Mouse (Mus musculus): Measurements from ENCODE around the gene Git2. TPM values are rescaled to one million over a fixed set of nuclear protein-coding genes. Genes with fewer than 3 reads are reported as not detected.

Gene Git2
- total and polyA plus RNA-seq, 3 experiments = 24.0 to 71.7 (median 64.9) TPM

Other genes starting within 250 kb of the Git2 start
- gene Fam222a, start 207.5 kb downstream of the Git2 start, total RNA-seq (2012; rRNA removed) = 0.23 and 0.27 TPM in 2 replicates
- gene Fam222a, start 207.5 kb downstream of the Git2 start, polyA plus RNA-seq (2012; ENCODE audit: insufficient read depth in 1 of 2, insufficient read length in 2 of 2, low read depth in 1 of 2, low replicate concordance in 2 of 2, missing spikeins in 1 of 2) = under 1 TPM in 1 of 2 experiments, not detected in 1; 0.70 TPM
- gene Trpv4, start 117.1 kb downstream of the Git2 start, total RNA-seq (2012; rRNA removed) = not detected in 2 replicates
- under 1 TPM in 1 of 2 experiments, not detected in 1; 0.29 TPM for gene Trpv4, start 117.1 kb downstream of the Git2 start, polyA plus RNA-seq (2012; ENCODE audit: insufficient read depth in 1 of 2, insufficient read length in 2 of 2, low read depth in 1 of 2, low replicate concordance in 2 of 2, missing spikeins in 1 of 2)
- 18.3 and 18.8 TPM in 2 replicates for gene Gltp, start 84.5 kb downstream of the Git2 start, total RNA-seq (2012; rRNA removed)
- 100 to 1,000 TPM in 1 of 2 experiments, 10 to 100 TPM in 1; 67.2 to 211 TPM for gene Gltp, start 84.5 kb downstream of the Git2 start, polyA plus RNA-seq (2012; ENCODE audit: insufficient read depth in 1 of 2, insufficient read length in 2 of 2, low read depth in 1 of 2, low replicate concordance in 2 of 2, missing spikeins in 1 of 2)
- gene Tchp, start 67.8 kb downstream of the Git2 start, total RNA-seq (2012; rRNA removed) = 10.4 and 13.6 TPM in 2 replicates
- gene Tchp, start 67.8 kb downstream of the Git2 start, polyA plus RNA-seq (2012; ENCODE audit: insufficient read depth in 1 of 2, insufficient read length in 2 of 2, low read depth in 1 of 2, low replicate concordance in 2 of 2, missing spikeins in 1 of 2) = 10 to 100 TPM in 1 of 2 experiments, not detected in 1; 21.1 TPM
- gene Ankrd13a, start 840 bp downstream of the Git2 start, total RNA-seq (2012; rRNA removed) = 140 and 180 TPM in 2 replicates
- 100 to 1,000 TPM; 110 to 184 TPM for gene Ankrd13a, start 840 bp downstream of the Git2 start, polyA plus RNA-seq (2012; ENCODE audit: insufficient read depth in 1 of 2, insufficient read length in 2 of 2, low read depth in 1 of 2, low replicate concordance in 2 of 2, missing spikeins in 1 of 2)
- gene 1500011B03Rik, start 48.0 kb upstream of the Git2 start, total RNA-seq (2012; rRNA removed) = 47.7 and 56.0 TPM in 2 replicates
- 10 to 100 TPM in 1 of 2 experiments, not detected in 1; 75.2 TPM for gene 1500011B03Rik, start 48.0 kb upstream of the Git2 start, polyA plus RNA-seq (2012; ENCODE audit: insufficient read depth in 1 of 2, insufficient read length in 2 of 2, low read depth in 1 of 2, low replicate concordance in 2 of 2, missing spikeins in 1 of 2)
- gene 4930519G04Rik, start 78.1 kb upstream of the Git2 start, total RNA-seq (2012; rRNA removed) = not detected in 2 replicates
- gene 4930519G04Rik, start 78.1 kb upstream of the Git2 start, polyA plus RNA-seq (2012; ENCODE audit: insufficient read depth in 1 of 2, insufficient read length in 2 of 2, low read depth in 1 of 2, low replicate concordance in 2 of 2, missing spikeins in 1 of 2) = not detected
- not detected in 2 replicates for gene Gm9936, start 83.2 kb upstream of the Git2 start, total RNA-seq (2012; rRNA removed)
- not detected for gene Gm9936, start 83.2 kb upstream of the Git2 start, polyA plus RNA-seq (2012; ENCODE audit: insufficient read depth in 1 of 2, insufficient read length in 2 of 2, low read depth in 1 of 2, low replicate concordance in 2 of 2, missing spikeins in 1 of 2)
- 0.27 TPM in 1 of 2 replicates, not detected in the other for gene Oasl2, start 121.4 kb upstream of the Git2 start, total RNA-seq (2012; rRNA removed)
- gene Oasl2, start 121.4 kb upstream of the Git2 start, polyA plus RNA-seq (2012; ENCODE audit: insufficient read depth in 1 of 2, insufficient read length in 2 of 2, low read depth in 1 of 2, low replicate concordance in 2 of 2, missing spikeins in 1 of 2) = under 1 TPM in 1 of 2 experiments, not detected in 1; 0.63 TPM
- gene Oasl1, start 147.7 kb upstream of the Git2 start, total RNA-seq (2012; rRNA removed) = 8.2 and 11.5 TPM in 2 replicates
- 10 to 100 TPM in 1 of 2 experiments, not detected in 1; 33.3 TPM for gene Oasl1, start 147.7 kb upstream of the Git2 start, polyA plus RNA-seq (2012; ENCODE audit: insufficient read depth in 1 of 2, insufficient read length in 2 of 2, low read depth in 1 of 2, low replicate concordance in 2 of 2, missing spikeins in 1 of 2)
- gene 2210016L21Rik, start 166.6 kb upstream of the Git2 start, total RNA-seq (2012; rRNA removed) = 14.4 and 16.2 TPM in 2 replicates
- gene 2210016L21Rik, start 166.6 kb upstream of the Git2 start, polyA plus RNA-seq (2012; ENCODE audit: insufficient read depth in 1 of 2, insufficient read length in 2 of 2, low read depth in 1 of 2, low replicate concordance in 2 of 2, missing spikeins in 1 of 2) = 10 to 100 TPM in 1 of 2 experiments, not detected in 1; 46.1 TPM
- 0.08 TPM in 1 of 2 replicates, not detected in the other for gene Hnf1a, start 195.6 kb upstream of the Git2 start, total RNA-seq (2012; rRNA removed)
- gene Hnf1a, start 195.6 kb upstream of the Git2 start, polyA plus RNA-seq (2012; ENCODE audit: insufficient read depth in 1 of 2, insufficient read length in 2 of 2, low read depth in 1 of 2, low replicate concordance in 2 of 2, missing spikeins in 1 of 2) = under 1 TPM in 1 of 2 experiments, not detected in 1; 0.28 TPM
- 25.8 and 29.5 TPM in 2 replicates for gene Sppl3, start 235.6 kb upstream of the Git2 start, total RNA-seq (2012; rRNA removed)
- gene Sppl3, start 235.6 kb upstream of the Git2 start, polyA plus RNA-seq (2012; ENCODE audit: insufficient read depth in 1 of 2, insufficient read length in 2 of 2, low read depth in 1 of 2, low replicate concordance in 2 of 2, missing spikeins in 1 of 2) = 10 to 100 TPM in 1 of 2 experiments, not detected in 1; 50.9 TPM